Mouse (Mus musculus) embryo, embryonic 10.5 days (tissue): ENCODE measurements at regions not wholly inside any gene's neighbourhood (a gene's known extent, or its start where the extent isn't known, plus 50 kb on each side); places are given as distances from the start of the nearest gene placed in this dataset.

Source experiments
- DNase-seq: peaks from one replicate; pipeline ENCODE4 v3.0.0-alpha.2; 2015; ENCODE audit warnings: low spot score

DNA sequence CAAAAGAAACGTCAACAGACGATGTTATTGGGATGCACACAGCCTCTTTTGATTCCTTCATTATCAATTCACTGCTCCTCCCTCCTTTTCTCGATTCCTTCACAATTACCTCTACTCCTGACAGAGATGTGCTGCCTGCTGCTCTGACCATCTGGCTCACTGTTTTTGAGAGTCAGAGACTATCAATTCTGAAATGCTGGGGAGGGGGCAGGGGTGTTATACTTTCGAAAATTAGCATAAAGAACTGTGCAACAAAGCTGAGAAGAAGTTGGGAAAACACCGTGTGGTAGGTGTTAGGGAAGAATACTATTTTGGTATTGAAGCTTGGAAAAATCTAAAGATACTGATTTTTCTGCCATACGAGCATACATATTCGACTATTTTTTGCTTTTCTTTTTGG lies 96.4 kb downstream of the Nedd1 start:
- DNase-seq = no peak

DNA sequence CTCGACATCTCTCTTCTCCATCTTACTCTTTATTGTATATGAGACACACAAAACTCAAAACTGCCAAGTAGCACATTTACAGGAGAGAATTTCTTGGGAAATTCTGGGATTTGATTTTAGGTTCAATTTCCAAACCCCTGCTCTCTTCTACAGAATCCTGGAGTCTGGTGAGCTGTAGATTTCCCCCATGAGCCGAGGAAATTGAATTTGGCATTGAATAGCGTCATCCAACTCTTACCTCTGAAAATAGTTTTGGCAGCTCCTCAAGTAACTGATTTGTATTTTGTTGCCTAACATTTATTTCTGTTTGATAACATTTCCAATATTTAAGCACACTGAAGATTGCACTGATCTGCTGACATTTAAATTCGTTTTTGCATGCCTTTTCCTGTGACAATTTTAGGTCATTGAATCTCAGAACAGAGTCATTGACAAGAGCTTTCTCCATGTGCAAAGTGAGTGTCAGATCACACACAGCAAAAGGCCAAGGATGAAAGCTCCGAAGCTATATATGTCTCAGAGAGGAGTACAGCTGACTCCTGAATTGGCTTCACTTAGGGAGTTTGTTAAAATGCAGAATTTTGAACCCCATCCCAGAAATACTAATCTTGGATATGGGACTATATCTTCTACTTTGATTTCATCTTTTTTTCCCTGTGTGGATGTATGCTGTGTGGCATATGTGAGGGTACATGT lies 106.4 kb downstream of the Nedd1 start:
- no peak for DNase-seq

DNA sequence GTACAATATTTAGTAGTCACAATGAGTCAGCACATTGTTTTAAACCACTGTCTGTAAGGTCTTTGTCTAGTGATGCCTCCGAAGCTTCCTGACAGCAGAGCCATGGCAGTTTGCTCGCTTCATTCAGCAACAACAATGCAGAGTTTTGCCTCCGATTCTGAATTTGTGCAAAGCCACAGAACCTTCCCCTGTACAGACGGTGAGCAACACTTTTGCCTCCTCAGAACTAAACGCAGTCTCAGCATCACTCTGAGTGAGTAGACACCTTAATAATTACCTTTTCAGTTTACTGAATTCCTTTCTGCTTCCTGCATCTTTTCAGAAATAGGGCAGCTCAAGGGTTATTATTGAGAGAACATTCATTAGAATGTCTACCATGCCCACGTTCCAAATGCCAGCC lies 107.9 kb downstream of the Nedd1 start:
- DNase-seq = no peak

DNA sequence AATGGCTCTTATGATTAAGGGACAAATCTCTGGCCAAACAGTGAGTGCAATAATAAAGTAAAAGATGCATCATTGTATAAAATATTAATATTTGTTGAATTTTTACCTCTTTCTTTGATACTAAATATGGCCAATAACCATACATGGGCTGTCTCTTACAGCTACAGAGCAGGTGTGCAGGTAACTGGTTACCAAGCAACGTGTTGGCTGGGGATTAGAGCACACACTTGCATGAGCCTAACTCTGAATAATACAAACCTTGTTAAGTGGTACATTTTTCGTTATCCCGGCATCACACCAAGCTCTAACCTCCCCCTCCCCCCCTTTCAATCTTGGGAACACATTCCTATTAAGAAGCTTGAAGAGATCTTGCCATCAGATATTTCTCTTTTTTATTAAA lies 111.2 kb downstream of the Nedd1 start:
- no peak for DNase-seq

DNA sequence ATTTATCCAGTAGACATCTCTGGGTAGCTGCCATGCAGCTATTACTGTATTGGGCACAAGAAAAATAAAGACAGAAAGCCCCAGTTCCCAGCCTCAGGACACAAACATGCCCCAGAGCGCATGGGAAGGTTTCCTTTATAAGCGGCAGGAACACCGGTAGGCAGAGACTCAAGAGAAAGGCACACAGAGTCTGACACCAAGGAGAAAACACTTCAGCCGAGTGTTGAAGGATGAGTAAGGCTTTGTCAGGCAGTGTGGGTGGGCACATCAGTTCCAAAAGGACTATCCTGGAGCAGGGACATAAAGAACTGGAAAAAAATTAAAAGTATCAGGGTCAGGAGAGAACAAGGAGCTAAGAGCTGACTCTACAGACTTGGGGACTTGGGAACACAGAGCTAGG lies 115.5 kb downstream of the Nedd1 start:
- no peak for DNase-seq

DNA sequence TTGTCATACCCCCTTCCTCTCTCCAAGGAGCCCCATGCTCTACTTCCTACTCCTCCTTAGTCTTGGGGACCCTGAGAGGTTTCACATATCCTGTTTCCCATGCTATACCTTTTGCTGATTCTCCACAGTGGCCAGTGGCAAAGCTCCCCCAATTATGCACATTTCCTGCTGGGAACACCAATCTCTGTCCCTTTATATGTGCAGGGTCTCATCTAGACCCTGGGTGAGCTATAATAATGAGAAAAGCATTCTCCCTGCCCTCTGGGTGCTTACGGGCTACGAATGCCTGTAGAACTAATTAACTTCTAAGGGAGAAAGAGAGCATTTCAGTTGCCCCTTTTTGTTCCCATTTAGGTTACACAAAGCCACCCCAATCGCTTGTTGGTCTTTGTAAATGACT lies 116.6 kb downstream of the Nedd1 start:
- DNase-seq = no peak

DNA sequence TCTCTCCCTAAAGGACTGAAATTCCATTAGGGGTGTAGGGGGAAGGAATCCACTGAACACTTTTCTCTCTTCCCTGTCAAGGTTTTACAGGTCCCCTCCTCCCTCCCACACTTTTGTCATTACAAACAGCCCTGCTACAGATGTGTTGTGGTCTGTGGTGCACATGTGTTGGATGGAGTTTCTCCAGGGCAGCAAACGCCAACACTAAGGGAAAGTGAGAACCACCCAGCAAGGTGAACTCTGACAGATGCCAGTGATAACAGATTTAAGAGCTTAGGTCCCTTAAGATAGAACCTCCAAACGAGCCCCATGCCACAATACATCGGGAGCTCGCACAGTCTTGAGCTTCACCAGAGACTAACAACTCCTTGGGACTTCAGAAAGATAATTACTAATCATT lies 122.1 kb downstream of the Nedd1 start:
- DNase-seq = no peak

DNA sequence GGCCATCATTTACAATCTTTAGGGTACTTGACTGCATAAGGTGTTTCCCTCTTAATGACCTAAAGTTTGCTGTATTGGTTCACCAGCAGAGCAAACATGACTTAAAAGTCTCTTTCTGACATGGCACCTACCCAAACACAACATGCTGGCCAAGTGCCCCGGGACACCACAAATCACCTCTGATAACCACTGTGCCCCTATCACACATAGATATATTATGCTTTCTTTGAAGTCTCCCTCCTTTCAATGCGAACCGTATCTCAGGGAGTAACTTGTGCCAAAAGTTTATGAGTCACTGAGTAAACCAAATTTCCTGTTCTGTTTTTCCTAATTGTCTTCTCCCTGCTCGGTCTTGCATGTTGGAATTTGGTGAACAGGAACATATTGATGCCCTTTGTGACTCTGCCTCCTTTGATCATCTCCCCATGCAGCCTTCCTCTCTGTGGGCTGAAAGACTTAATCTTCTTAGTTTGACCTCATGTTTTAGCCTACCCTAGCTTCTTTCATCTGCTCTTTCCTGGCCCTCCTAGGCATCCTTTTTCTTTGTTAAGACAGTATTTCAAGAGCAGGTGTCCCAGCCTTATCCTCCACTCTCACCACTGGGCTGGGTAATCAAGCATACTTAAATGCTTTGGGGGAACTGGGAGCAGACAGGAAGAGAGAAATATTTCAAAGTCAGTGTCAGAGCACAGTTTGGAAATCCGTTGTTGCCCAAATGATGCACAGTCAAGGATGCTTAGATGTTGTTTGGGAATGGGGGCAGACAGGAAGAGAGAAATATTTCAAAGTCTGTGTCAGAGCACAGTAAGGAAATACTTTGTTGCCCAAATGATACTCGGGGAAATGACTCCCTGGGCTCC lies 126.5 kb downstream of the Nedd1 start:
- peak; percentile 48 for DNase-seq

DNA sequence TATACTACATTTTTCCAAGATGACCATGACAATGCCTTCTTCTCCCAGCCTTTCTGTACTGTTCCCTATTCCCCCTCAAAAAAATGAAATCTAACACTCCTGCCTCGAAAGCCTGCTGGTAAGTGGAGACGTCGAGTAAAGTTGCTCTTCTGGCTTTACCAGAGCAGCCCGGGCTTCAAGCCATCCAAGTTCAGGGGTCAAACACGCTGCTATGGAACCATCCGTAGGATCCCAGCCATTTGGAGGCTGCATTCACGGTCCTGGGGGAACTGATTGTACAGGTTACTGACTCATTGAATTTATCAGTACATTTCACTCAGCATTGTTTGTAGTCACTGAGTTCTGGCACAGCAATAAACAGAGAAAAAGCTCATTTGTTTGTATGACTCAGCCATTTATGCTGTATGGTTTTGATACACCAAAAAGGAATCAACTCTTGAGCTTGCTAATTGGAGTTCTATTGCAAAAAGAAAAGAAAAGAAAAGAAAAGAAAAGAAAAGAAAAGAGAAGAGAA lies 128.2 kb downstream of the Nedd1 start:
- DNase-seq = no peak

DNA sequence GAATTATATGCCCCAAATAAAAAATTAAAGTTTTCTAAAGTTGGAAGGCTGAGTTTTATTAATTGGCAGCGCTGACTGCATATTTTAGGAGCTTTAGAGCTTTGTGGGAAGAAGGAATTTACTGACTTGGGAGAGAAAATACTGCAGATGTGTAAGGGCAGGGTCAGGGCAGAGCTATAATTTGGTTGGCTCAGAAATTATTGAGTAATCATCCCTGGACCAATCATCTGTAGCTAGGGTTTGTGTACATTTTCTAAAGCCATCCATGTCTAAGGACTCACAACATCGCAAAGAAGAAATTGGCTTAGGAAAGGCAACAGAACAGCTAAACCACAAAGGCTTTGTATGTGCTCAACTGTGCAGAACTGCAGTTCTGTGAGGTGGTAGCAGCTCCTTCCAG lies 143.3 kb downstream of the Nedd1 start:
- DNase-seq = no peak

DNA sequence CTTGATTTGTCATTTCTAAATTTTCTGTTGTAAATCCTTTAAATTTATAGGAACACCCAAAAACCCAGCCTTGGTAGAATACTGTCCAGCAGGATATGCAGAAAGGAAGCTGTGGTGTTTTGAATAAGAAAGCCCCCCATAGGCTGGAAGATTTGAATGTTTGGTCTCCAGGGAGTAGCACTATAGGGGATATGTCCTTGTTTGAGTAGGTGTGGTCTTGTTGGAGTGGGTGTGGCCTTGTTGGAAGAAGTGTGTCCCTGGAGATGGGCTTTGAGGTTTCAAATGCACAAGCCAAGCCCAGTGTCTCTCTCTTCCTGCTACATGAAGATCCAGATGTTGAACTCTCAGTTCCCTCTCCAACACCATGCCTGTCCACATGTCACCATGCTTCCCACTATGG lies 151.7 kb downstream of the Nedd1 start:
- DNase-seq = no peak

DNA sequence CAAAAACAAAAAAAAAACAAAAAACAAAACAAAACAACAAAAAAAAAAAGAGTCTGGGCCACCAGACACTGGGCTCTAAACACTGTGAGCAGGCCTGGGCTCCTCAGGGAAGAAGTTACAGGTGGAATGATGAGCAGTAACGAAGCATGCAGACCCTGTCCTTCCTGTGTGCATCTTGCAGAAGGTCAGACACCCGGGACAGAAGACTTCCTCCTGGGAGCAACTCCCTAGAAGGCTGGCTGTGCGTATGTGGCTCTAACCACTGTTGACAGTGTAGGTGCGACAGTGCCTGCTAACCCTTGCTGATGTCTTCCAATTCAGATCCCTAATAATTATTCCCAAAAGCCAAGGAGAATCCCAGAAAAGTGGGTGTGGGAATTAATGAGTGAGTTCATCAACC lies 164.8 kb downstream of the Nedd1 start:
- peak; percentile 13 for DNase-seq

DNA sequence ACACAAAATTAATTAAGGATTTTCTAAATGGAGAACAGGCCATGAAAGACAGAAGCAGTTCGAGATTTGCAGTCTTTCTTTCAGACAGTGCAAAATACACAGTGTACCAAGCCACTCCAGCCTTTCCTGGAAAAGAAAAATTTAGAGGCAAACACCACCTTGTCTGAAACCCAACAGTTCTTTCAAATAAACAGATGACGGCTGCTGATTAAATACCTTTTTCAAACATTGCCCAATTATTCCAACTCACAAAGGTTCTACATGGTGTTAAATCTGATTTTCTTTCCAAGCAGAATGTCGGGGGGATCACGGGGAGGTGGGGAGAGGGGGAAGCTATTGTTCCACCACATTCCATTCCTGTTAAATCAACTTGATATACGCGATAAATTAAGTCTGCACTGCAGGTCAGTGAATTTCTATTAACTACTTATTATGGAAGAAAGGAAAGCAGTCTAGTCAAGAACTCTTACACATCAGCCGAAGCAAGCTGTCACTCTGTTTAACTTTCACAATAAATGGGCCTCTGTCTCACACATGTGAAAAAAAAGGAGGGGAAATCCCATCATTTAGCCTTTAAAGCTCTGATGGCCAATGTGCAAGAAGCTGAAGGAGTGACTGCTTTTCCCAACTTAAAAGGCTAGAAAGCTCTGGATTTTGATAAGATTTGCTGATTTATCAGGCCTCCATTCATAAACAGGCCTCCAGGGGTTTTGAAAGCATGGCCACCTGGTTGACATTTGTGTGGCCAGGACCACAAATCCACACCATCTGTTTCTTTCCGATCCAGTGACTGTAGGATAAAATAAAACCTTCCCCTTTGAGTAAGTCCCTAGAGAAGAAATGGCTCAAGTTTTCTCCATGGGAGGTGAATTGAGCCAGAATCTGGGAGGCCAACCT lies 165.4 kb downstream of the Nedd1 start:
- DNase-seq = peak; percentile 79

DNA sequence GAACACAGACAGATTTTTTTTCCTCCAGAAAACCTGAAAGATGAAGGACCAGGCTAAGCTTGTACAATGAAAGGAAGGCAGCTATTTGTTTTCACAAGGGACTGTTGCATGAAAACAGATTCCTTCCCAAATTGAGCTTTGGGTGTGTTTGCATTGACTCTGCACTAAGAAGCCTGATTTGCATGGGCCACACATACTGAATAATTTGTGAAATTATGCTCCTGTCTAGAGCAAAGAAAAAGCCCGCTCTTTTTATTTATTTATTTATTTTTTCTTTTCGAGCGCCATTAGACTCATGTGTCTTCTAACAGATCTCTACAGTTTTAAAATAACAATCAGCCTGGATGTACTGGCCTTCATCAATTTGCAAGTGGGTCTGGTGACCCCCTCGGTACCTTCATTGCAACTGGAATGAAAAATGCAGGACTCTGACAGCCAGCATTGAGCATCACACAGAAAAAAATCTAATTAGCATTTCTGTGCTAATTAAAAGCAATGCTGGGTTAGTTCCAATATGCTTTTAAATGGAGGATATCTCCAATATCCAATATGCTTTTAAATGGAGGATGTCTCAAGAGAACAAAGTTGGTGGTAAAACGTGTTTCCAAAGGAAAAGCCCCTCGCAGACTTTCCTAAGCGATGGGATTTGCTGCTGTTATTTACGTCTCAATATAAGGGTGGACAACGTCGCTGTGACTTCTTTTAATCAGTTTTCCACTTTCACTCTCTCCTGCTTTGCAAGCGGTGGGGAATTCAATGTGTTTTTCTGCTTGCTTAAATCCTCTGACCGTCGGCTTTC lies 166.3 kb downstream of the Nedd1 start:
- peak; percentile 29 for DNase-seq

DNA sequence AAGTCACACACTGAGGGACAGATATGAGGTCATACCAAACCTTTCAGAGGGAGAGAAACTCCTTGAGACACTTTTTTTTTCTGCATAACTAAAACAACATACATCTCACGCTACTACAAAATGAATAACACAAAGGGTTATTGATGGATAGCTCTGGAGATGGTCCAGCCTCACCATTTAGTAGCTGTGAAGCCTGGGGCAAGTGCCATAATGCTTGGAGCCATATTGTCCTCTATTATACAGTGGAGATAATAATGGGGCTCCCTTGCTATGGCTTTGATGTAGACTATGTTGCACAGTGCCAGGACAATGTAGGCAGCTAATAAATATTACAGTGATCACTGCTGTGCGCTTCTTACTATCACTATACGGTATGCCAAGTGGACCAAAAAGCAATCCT lies 168.3 kb downstream of the Nedd1 start:
- DNase-seq = no peak

DNA sequence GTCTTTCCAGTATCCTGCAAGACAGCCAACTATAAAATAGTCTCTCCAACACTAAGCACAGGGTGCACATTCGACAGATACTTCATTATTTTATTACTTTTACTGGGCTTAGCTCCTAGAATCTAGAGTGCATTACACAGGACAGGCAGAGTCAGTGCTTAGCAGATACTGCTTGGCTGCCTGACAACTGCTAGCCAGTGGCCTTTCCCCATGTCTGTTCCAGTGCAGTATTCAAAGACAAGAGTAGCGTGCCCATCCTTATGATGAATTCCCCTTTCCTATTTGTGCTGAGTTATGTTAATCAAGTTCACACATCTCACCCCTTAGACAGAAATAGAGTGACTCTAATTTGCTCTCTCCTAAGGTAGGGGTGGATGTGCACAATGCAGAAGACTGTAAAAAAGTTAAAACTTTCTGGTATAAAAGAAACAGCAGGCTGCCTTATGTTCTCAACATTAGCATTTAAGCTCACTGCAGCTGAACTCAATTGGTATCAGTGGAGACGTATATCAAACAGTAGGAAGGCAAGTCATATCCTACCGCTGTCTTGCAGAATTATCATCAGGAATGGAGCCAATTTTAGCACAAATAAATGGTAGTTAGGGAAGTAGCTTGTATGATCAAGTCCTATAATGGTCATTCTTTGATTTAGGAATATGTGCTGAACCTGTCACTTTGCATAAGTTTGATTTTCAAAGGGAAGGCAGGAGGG lies 173.2 kb downstream of the Nedd1 start:
- DNase-seq = no peak

DNA sequence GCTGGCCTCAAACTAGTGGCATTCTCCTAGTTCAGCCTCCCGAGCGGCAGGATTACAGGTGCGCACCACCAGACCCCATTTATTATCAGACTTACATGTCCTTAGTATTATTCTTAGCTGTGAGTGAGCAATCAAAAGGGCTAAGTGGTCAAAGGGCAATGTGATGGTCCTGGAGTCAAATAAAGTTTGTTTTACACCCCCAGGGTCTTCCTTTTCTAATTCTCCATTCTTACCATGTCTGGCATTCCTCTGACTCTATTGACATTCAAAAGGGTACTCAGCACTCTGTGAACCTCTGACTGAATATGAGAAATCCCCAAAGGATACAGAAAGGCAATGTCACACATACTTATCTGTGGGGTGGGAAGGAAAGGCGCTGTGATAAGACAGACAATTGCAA lies 183.8 kb downstream of the Nedd1 start:
- no peak for DNase-seq

DNA sequence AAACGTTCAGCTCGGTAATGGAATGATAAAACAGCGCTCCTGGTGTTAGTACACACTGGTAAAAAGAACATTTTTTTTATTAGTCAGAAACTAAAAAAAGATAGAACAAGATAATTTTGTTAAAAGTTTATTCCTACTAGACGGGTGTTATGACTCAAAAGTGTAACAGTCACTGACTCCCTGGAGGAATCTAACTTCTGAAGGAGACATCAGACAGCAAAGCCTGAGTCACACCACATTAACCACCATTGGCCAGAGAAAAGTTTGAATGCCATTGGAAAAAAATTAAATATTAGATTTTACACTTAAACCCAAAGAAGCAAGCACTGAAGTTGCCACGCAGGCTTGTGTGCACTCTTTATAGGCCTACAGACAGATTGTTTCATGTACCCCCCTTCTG lies 205.3 kb downstream of the Nedd1 start:
- DNase-seq = no peak

DNA sequence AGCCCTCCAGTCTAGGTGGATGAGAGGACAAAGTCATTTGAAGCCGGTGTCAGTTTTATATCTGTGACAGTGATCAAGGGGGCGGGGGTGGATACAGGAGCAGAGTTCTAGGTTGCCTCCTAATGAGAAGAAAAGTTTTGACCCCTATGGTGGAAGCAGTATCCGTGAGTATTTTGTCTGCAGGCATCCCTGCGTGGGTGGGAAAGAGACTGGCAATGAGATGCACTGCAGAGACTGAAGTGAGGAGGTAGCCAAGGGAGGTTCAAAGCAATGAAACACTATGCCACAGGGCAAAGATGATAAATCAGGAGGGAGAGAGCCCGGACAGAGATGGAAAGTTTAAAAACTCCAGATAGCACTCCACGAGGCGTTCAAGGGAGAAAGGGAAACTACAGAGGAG lies 210.5 kb downstream of the Nedd1 start:
- no peak for DNase-seq

DNA sequence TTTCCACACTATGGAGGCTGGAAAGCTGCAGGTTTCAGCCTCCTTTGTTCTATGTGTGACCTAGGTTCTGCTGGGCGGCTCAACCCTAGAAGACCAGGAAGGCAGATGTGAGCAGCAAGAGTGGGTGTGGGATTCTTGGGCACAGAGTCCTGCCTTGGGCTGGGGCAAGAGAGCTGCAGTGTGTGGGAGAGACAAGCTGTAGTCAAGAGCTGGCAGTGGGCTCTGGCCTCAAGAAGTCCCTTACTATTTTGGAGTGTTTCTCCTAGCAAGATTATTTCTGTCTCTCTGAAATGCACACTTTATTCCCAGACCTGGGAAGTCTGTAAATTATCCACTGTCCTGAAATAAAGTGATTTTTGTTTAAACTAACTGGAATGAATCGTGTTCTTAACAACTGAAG lies 211.5 kb downstream of the Nedd1 start:
- DNase-seq = no peak

DNA sequence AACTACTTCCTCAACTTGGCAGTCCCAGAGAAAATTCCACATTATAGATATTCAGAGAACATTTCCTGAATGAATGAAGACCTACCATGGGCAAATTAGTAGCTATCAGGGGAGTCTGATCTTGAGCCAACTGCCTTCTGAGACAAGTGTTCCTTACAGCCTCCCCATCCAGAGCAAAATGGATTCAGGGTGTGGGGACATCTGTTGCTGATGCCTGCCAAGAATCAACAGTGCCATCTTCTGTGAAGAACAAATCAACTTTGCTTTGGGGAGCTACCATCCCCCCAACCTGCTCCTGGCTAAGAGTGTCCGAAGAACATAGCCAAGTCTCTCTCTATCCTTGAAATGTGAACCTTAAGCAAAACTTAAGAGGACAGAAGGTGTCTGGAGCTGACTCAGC lies 217.9 kb downstream of the Nedd1 start:
- DNase-seq = no peak
